Mouse (Mus musculus) megakaryocyte, embryonic 14.5 days (primary cell): ENCODE measurements around the gene Bach2.

ENCODE experiments used
- FLI1 ChIP-seq: IDR thresholded peaks from 2 replicates; pipeline ENCODE4 v1.6.1; 2012; ENCODE audit warnings: low read length, inconsistent platforms, mixed read lengths
- GATA1 ChIP-seq: IDR thresholded peaks from 3 replicates; pipeline ENCODE4 v1.6.1; 2012; ENCODE audit warnings: mixed read lengths, low read length, inconsistent platforms, borderline replicate concordance

DNA sequence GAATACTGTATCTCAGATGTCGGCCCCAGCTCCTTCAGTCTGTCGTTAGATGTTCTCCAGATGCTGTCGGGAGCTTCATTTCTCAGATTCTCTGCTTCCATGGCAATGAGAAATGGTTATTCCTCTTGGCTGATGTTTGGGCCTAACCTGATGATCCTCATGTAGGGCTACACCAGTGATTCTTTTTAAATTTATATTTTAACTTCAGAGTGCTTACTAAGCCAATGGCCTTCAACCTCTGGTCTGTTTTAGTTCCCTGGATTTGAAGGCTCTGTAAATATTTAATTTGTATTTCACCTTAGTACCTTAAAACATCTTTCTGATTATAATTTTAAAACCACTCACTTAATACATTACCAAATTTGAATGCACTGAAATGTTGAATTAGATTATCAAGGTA lies 60.6 kb downstream of the Bach2 start:
- TF ChIP-seq GATA1 = no peak
- TF ChIP-seq FLI1 = no peak
